Mouse (Mus musculus) G1E (cell line): Measurements from ENCODE around the gene Nrg3.

ENCODE experiments used
- CTCF ChIP-seq: IDR thresholded peaks from 2 replicates; pipeline ENCODE4 v1.5.1; 2012; ENCODE audit warnings: low read depth, low read length, inconsistent platforms, mixed read lengths
- GATA1 ChIP-seq: IDR thresholded peaks from 2 replicates; pipeline ENCODE4 v1.6.1; 2012; ENCODE audit warnings: borderline replicate concordance, low read length, inconsistent platforms, mixed read lengths
- GATA2 ChIP-seq: IDR thresholded peaks from 2 replicates; pipeline ENCODE4 v1.6.1; 2012; ENCODE audit warnings: low read depth, low read length, inconsistent platforms, borderline replicate concordance
- POLR2AphosphoS5 ChIP-seq: IDR thresholded peaks from 2 replicates; pipeline ENCODE4 v1.6.1; 2012; ENCODE audit warnings: low read depth, low read length, inconsistent platforms; ENCODE audit not compliant: insufficient replicate concordance
- TAL1 ChIP-seq: conservative IDR thresholded peaks from 2 replicates; pipeline ENCODE4 v1.6.1; 2012; ENCODE audit warnings: low read depth, low read length, inconsistent platforms, mixed read lengths

DNA sequence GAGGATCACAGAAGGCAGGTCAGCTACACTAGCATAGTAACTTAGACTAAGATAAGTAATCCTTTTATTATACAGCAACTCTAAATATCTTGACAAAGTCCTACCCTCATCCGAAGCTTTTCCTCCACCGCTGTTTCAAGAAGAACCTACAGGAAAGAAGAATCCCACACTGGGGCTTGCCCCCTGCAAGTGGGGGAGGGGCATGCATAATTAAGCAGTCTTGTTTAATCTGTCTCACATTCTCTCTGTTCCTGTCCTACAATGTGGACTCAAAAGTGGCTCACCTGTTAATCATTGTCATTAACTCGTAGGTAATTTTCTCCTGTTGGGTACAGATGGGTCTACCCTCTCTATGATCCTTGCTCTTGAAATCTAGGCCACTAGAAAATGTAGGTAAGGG lies 354.9 kb downstream of the Nrg3 start:
- TF ChIP-seq CTCF: no peak
- no peak for TF ChIP-seq TAL1
- no peak for TF ChIP-seq POLR2AphosphoS5
- TF ChIP-seq GATA1: no peak
- TF ChIP-seq GATA2: no peak
